Mouse (Mus musculus) left cerebral cortex, adult 9 months (tissue): ENCODE results near the gene Usf1.

Experiments
- DNase-seq, 2 experiments: peaks; one replicate each; pipeline ENCODE4 v3.0.0; 2022; ENCODE audit warnings: low spot score in 2 of 2

The Usf1 gene

DNA sequence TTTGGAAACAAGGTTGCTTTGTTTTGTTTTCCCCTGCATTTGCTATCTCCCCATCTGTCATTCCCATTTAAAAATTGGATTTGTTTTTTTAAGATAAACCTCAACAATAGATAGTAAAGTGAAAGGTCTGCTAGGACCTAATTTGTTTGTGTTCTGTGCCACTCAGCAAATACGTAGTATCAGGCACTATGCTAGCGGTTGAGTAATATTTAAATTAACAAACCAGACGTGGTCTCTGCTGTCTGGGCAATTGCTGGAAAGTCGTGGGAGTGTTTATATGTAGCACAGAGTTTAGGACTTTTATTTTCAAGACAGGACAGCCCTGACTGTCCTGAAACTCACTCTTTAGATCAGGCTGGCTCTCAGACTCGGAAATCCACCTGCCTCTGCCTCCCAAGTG, 41.4 kb downstream of the Usf1 start:
- no peak for DNase-seq

DNA sequence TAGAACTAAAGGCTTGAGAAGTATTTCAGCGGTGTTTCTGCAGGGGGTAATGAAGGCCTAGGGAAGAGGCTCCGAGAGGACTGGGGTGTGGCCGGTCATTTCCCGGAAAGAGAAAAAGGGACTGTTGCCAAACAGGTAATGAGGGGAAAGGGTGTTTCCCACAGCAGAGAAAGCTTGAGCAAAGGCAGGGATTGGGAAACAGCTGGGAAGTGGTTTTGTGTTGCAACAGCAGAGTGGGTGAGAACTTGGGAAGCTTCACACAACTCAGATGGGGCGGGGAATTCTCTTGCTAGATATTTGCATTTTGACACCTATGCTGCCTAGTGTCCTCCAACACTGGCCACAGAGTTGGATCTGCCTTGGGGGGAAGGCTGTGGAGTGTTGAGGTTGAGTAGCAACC, 41.8 kb downstream of the Usf1 start:
- DNase-seq = no peak

- DNase-seq = no peak
These were observed 43.8 kb downstream of the Usf1 start for GRCm38 (mm10) chr1:171454926-171455325.

GRCm38 (mm10) chr1:171457568-171457967, 46.5 kb downstream of the Usf1 start:
- no peak for DNase-seq

GRCm38 (mm10) chr1:171459791-171460190, 48.7 kb downstream of the Usf1 start:
- no peak for DNase-seq

DNA sequence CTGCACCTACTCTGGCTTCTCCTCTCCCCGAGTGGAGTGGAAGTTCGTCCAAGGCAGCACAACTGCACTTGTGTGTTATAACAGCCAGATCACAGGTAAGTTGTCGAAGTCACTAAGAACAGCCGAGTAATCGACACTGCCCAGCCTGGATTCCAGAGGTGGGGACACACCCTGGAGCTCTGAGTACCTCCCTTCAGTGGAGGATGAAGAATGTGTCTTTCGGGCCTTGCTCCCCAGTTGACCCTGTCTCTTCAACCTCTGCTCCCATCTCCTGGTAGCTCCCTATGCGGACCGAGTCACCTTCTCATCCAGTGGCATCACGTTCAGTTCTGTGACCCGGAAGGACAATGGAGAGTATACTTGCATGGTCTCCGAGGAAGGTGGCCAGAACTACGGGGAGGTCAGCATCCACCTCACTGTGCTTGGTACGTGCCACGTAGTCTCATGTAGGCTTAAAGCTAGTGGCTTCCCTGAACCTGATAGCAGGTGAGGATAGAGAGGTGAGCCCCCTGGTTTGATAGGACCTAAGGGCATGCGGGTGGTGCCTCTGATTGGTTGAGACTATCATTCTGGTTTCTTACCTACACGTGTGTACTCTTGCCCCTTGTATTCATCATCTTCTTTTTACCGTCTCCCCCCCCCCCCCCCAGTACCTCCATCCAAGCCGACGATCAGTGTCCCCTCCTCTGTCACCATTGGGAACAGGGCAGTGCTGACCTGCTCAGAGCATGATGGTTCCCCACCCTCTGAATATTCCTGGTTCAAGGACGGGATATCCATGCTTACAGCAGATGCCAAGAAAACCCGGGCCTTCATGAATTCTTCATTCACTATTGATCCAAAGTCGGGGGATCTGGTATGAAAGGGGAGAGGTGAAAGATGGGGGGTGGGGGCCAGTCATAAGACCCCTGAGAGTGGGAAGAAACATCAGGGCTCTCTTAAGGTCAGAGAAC, 49.7 kb downstream of the Usf1 start:
- DNase-seq = no peak

GRCm38 (mm10) chr1:171463133-171463532, 52.0 kb downstream of the Usf1 start:
- DNase-seq = no peak

- DNase-seq = no peak
These were observed 54.8 kb downstream of the Usf1 start for GRCm38 (mm10) chr1:171465749-171466412.

DNA sequence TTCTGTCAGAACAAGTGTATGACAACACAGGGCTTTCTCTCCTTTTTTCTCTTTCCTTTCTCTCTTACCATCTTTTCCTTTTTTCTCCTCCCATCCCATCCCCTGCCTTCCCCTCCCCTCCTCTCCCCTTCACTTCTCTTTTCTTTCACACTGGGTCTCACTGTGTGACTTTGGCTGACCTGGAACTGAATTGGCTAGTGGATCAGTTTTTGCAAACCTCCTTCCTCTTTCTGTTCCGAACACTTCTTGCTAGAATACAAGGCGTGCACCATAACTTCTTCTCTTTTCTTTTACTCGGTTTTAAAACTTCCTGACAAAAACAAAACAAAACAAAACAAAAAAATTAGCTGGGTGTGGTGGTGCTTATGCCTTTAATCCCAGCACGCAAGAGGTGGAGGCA, 55.5 kb downstream of the Usf1 start:
- no peak for DNase-seq
